Mouse (Mus musculus): Measurements from ENCODE around the gene Ppm1m.
"Not testable (repeated sequence)": the region's sequence is repeated elsewhere in the genome, so short reads cannot be mapped to it uniquely, and the experiment has no call there.

Ppm1m gene

DNA sequence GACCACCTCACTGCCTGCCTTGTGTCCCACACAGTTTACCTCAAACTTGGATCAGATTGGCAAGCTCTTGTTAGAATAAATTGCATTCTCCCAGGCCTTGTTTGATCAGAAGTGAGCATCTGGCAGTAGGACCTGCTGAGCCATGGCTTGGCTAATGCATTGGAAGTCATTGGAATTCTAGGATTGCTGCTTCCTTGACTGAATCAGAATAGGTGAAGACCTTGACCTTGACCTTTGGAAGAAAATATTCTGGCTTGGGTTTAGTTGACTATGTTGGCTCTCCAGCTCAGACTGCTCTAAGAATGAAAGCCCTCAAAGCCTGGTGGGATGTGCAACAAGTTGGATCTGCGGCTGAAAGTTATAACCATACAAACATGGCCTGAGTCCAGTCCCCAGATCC lies 8.2 kb downstream of the Ppm1m start:
- no peak for DNase-seq

DNA sequence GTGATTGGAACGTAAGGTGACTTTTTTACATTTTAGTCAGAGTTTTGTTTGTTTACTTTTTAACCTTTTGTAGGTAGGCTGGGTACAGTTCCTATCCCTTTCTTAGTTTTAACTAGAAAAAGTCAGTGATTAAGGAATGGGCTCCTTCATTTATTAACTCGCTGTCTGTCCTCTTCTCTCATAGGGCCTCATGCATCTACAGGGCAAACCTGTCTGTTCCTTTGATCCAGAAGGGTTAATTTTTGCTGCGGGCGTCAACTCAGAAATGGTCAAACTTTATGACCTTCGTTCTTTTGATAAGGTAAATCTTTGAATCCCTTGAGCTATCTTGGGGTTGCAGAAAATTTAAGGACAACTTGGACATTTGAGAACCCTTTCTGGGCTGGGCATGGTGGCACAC lies 15.6 kb downstream of the Ppm1m start:
- DNase-seq: no peak

DNA sequence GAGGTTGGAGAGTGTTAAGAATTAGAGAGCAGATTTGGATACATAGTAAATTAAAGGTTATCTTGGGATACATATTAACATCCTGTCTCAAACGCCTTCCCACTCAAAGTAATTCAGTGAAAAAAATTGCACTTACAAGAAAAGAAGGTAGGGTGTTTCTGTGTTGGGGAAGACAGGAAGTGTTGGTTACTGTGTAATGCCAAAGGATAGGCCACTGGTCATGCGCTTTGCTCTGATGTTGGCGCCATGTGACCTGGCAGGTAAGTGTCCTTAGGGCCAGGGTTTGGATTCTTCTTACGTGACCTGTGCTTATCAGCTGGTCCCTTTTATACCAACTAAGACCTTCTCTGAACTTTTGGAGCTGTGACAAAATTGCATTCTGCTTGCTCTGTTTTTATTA lies 17.4 kb downstream of the Ppm1m start:
- no peak for DNase-seq

DNA sequence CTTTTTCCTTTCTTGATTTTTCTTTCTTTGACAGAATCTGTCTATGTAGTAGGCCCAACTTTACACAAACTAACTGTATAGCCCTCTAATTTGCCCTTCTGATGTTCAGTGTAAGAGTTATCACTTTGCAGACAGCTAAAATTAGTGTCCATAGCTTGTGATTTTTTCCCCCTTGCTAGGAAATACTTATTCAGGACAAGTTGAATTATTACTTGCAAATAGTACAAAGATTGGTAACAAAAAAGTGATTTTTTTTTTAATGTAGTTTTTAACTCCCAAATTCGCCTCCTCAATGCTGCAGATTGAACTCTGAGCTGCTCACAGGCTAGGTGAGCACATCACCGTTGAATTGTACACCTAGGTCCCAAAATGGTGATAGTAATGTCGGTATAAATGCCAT lies 19.6 kb downstream of the Ppm1m start:
- no peak for DNase-seq

DNA sequence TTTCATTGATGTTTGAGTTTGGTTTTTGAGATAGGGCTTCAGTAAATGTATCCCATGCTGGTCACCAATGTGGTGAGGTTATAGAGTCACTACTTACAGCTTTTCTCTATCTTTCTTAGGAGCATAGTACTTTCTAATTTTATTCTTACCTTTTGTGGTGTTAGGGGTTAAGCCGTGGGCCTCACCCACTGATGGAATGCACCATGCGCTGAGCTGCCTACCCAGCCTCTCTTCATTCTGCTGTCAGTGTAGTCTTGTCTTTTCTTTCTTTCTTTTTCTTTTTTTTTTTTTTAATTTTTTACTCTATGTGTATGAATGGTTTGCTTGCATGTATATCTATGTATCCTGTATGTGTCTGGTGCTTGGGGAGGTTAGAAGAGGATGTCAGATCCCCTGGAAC lies 20.1 kb downstream of the Ppm1m start:
- DNase-seq: no peak

DNA sequence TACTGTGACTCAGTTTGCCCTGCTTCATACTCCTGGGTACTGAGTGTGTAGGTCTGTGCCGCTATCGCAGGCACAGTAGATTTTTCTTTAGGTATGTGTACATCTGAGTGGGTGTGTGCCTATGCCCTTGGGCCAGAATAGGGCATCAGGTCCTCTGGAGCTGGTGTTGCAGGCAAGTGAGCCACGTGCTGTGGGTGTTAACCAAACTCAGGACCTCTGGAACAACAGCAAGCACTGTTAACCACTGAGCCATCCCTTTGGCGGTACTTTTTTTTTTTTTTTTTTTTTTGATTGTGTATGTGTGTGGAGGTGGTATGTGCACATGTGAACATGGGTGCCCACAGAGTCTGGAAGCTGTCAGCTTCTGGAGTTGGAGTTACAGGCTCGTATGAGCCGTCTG lies 21.7 kb downstream of the Ppm1m start:
- no peak for DNase-seq

DNA sequence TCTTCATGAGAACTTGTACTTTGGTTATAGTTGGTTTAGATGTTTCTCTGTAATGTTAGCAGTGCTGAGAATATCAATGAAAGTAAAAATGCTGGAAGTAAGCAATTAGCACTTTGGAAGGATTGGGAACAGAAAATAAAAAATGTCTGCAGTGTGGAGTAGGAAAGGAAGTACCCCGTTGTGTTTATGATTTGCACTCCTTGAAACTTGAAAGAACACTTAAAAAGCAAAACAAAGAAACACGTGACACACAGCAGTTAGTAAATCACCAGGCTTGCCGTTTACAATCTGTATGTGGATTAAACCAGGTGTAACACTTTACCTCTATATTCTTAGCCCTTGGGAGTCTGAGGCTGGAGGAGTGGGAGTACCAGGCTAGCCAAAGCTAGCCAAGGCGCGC lies 22.8 kb downstream of the Ppm1m start:
- DNase-seq: no peak

DNA sequence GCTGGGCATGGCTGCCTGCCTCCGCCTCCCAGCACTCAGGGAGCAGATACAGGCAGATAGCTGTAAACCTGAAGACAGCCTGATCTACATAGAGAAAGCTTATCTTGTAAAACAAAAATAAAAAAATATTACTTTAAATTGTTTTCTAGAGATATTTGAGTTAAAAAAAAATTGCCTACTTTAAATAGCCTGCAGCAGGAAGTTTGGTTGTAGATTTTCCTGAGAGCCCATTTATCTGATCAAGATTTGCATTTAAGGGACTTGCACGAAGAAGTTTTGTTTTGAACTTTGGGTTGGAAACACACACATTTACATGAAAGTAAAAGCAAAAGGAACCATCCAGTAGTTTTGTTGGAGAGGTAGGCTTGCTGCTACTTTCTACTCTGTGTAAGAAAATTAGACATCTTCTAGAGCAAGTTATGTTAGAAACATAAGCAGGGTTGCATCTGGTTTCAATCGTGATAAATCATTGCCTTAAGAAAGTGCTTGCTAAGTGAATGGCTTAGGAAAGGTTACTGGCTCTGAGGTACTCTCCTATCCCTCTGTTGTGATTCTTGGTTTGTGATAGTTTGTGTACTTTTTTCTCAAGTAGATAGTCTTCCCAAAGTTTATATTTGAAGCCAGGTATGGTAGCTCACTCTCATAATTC lies 23.9 kb downstream of the Ppm1m start:
- DNase-seq: no peak

DNA sequence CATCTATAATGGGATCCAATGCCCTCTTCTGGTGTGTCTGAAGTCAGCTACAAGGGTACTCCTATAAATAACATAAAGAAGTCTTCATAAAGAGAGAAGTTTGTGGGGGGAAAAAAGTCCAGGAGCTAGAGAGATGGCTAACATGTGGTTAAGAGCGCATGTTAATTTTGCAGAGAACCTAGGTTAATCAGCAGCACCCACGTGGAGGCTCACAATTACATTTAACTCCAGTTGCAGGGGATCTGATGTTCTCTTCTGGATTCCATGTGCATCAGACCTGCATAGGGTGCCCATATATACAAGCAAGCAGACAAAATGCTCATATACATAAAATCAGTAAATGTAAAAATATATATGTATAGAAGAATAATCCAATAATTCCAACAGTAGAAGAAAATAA lies 26.2 kb downstream of the Ppm1m start:
- no peak for DNase-seq

DNA sequence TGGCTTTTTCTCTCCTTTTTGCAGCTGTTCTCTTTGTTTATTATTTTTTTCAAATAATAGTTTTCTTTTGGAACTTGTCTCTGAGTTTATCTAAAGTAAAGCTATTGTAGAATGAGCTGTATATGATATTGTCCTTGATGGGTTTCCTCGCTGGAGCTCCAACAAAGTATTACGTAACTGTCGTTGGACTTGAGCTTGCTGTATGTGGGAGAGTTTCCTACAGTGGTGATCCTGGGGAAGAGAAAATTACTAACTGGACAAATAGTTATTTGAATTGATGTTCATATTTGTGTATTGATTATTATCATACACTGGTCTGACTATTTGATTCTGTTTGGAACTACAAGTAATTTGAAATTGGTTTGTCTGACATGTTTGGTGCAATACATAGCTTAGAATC lies 27.0 kb downstream of the Ppm1m start:
- DNase-seq: no peak

DNA sequence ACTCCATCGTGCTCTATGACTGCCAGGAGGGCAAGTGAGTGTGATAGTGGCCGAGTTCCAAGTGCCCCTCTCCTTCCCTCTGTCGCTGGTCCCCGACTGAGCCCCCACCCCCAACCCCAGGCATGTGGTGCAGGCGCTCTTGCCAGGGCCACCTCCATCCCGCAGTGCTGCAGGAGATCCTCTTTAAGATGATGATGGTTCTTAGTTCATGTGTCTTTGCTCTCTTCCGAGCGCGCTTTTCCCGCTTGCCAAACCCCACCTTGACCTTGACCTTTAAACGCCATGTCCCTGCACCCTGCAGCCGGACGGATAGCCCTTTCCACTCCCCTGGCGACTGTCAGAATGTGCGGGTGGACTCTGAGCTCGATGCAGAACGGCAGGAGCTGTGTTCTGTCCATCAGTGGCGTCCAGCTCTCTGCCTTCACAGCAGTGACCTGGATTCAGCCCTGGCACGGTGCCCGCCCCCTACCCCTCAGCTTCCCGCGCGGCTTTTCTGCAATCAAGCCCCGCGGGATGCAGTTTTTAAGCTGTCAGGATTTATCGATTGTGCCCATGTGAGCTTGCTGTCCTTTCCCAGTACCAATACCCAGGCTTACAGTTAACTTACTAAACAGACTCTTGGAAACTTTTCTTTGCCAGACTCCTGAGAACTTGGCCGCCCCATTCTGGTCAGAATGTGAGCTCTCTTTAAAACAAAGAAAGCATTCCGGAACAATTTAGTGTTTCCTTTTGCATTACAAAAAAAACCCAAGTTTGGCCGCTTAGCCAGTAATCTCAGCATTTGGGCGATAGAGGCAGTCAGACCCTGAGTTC lies 28.0 kb downstream of the Ppm1m start:
- DNase-seq: peak; percentile 92 to 95

DNA sequence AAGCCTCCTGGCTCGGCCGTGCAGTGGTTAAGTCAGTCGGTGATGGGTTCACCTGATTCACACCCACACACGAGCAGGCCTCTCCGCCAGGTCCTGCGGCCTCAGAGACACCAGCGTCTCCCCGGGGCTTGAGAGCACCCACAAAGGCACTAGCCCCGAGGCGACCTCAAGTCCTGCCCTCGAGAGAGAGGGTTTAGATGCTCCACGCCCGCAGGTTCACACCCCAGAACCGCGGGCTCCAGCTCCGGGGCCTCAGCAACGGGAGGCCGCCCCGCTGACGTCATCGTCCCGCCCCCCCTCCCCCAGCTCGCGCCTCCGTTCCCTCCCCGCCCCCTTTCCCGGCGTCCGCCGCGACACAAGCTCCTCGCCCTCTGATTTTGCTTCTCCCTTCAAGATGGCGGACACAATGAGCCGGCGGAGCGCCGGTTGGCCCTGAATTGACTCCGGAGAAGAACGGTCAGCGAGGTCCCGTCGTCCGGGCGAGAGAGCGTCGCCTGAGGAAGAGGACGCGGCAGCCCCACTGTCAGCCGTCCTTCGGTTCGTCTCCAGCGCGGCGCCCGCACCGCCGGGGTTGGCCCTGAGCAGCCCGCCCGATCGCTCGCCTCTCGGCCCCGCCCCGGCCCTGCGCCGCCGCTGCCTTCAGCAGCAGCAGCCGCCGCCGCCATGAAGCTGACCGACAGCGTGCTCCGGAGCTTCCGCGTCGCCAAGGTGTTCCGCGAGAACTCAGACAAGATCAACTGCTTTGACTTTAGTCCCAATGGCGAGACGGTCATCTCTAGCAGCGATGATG lies 28.8 kb downstream of the Ppm1m start, which contains the start of gene Wdr82:
Gene Wdr82 (plus strand): TSS at position 373 of the 790 bp plus-strand sequence.
- peak; percentile 93 to 96 for DNase-seq

DNA sequence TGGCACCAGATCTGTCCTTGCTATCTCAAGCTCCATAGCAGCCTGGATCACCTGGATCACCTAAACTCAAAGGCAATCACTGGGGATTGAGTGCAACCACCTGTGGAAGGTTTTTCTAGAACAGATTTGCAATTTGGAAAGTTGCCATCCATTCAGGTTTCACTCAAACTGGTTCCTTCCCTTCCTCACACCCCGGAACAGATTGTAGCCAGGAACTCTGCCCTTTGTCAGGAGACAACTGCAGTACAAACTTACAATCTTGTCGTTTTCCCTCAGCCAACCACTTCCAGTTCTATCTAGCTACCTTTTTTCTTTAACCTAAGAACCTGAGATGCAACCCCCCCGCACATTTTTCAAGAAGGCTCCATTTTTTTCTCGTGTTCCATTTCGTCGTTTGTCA lies 29.6 kb downstream of the Ppm1m start:
- no peak for DNase-seq

DNA sequence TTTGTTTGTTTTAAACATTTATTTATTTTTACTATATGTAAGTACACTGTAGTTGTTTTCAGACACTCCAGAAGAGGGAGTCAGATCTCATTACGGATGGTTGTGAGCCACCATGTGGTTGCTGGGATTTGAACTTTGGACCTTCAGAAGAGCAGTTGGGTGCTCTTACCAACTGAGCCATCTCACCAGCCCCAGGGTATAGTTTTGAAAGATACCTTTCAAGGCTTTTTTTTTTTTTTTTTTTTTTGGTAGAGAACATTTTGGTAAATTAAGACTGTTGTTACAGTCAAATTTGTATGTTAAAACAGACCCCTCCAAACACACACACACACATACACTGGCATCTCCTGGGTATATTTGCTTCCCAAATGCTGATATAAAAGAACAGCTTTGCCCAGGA lies 30.5 kb downstream of the Ppm1m start:
- DNase-seq: not testable (repeated sequence)

DNA sequence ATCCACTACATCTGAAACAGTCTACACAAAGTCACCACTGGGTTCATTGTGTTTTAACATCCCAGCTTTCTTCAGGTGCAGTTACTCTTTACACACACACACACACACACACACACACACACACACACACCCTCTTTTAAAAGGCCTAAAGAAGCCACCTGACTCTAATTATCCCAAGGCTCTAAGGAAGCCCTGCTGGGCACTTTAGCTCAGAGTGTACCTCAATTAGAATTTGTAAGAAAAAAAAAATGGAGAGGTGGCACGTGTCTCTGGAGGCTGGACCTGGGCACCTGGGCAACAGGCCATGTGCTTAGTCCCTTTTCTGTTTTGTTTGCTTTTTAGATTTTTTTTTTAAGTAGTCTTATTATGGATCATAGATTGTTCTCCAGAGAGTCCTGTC lies 31.8 kb downstream of the Ppm1m start:
- DNase-seq: no peak

DNA sequence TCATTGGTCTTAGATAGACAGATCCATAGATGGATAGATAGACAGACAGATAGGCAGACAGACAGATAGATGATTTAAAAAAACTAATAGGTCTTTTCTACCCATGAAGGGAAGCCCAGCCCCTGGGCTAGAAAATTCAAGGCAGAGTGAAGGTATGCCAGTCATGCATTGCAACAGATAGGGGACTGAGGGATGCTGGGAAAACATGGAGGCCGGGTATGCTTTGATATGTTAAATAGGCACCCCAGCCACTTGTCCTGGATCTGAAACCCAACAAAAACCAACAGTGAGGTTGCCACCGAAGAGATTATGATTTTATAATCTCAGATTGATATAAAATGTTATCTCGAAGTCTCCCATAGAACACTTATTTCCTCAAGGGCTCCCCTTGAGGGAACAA lies 32.3 kb downstream of the Ppm1m start:
- no peak for DNase-seq

DNA sequence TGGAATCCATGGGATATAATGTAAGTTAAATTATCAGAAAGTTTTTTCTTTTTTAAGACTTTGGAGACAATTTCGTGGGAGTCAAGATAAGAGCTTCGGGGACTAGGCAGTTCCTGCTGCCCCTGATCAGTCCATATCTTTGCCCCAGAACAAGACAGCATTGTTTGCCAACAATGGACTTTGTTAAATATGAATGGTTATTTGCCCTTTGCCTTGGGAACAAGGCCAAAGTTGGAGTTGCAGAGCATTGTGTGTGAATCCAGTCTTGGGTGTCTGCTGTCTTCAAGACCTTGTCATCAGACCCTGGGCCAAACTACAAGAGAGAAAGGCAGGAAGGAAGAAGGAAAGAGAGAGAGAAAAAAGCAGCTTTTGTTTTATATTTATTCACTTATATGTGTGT lies 32.8 kb downstream of the Ppm1m start:
- no peak for DNase-seq

DNA sequence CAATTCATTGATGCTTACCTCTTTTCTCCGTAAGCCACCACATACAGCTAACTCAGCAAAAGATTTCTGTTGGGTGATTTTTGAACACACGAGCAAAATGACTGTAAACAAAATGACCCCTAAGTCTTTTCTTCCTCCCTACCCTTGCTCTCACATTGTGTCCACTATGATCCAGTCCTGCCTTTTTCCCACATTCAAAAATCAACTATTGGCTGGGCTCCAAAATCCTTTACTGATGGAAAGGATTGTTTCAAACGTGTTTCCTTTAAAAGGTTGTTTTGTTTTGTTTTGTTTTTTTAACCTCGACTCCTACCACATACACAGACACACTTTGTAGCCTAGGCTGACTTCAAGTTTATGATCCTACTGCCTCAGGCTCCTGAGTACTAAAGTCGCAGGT lies 39.1 kb downstream of the Ppm1m start:
- DNase-seq: no peak

DNA sequence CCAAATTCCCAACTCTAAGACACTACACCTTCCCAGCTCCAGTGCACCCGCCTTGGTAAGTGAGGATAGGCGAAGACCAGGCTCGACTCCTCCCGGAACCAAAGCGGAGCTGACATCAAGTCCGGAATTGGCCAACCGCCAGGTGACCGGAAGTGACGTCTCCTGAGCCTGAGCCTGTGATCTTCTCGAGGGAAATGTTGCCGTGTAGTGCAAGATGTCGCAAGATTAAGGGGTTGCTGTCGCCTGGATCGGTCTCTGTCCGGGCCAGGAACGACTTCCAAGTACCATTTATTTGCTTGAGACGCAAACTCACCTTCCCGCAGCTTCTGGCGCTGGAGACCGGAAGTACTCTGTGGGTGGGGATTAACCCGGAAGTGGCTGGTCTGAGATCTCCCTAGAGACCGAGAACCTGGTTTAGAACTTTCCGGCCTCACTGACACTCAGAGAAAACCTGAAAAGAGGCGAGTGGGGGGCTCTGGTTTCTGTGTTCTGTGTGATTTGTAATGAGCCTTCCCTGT lies 39.7 kb downstream of the Ppm1m start:
- peak; percentile 99 for DNase-seq

DNA sequence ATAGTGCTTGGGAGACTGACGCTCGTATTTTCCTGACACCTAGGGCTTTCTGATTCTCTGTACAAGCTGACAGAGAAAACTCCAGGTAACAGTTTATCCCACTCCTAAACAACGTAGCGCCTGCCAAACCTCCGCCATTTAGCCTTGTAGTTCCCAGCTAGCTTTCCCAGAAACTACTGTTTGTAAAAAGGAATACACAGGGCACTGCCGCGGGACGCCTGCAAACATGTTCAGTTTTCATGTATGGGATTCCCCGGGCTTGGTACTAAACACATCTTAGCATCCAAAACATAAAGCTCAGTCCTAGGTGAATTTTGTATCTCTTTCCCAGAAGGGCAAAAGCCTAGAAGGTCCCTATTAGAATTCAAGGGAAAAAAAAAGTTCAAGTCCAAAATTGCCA lies 40.3 kb downstream of the Ppm1m start:
- DNase-seq: no peak

DNA sequence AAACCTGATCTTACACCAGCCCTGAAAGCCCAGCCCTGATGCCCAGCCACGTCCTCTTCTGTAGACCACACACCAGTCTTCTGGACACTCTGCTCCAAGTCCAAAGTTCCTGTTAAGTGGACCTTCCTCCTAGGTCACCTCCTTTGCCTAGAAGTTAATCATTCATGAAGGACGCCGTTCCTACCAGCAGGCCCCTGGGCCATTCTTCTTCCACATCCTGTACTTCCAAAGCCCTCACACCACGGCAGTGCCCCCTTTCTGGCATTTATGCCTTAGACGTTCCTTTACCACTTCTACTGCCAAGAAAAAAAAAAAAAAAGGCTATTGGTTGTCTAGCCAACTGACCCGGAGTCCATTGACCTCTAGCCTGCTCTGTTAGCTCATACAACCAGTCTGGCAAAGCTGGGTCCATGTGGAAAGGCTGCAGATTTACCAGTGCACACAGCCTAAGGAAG lies 41.5 kb downstream of the Ppm1m start, which contains the start of gene Glyctk:
Gene Glyctk (minus strand): TSS at position 102 of the 455 bp plus-strand sequence.
- DNase-seq: no peak

DNA sequence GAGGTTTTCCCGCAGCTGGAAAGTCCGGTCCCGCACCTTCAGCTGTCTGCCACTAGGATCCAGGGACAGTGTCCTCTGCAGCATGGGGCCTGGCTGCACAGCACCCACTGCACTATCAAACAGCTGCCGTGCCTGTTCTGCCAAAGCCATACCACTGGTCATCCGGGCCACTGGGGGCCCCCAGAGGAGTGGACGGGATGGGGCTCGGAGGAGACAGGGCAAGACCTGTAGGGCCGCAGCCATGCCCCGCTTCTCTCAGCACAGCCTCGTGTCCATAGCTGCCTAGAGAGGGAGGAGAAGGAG lies 42.0 kb downstream of the Ppm1m start:
- no peak for DNase-seq

DNA sequence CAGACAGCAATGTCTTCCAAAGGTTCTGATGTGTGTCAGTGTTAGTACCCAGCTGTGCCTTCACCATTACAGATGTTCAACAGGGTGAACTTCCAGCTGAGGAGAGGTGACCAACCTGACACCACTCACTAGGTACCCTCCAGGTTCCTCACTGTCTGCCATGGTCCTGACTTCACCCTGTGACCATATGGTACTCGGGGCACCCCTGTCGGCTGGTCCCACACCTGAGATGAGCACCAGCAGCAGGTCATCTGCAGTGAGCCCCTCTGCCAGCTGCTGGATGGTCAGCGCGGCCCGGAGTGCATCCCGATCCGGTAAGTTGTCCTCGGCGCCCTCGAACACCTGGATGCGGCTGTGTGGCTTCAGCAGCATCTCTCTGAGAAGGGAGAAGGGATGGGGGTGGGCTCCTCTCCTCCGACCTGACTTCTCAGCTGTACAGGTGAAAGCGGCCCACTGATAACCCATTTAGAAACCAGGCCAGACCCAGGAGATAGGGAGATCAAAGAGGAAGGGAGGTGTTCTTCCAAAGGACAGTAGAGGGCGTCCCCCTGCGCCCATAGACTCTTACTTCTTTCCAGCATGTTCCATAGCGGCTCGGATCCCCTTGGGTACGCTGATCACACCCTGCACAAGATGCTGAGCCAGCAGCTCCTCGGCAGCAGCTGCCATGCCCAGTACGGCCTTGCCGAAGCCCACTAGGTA lies 42.5 kb downstream of the Ppm1m start:
- DNase-seq: no peak
